Mouse (Mus musculus) heart, adult 2 months (tissue): ENCODE data around the gene Hs6st1.

Experiments
- CTCF ChIP-seq: fragments of 200-600 bp; IDR thresholded peaks from 2 replicates; pipeline ENCODE4 v1.8.1; 2022; ENCODE audit warnings: antibody characterized with exemption, mild to moderate bottlenecking, moderate library complexity
- EP300 ChIP-seq: fragments of 200-500 bp; IDR thresholded peaks from 2 replicates; pipeline ENCODE4 v1.6.1; 2011; ENCODE audit warnings: low read depth, low read length, control low read depth; ENCODE audit not compliant: insufficient read depth
- POLR2A ChIP-seq: fragments of 200-500 bp; IDR thresholded peaks from 2 replicates; pipeline ENCODE4 v1.6.1; 2011; ENCODE audit warnings: mild to moderate bottlenecking, low read depth, low read length, control low read depth; ENCODE audit not compliant: insufficient read depth

- TF ChIP-seq POLR2A (no peak), EP300 (no peak), CTCF (no peak)
These were observed 50.8 kb downstream of the Hs6st1 start for GRCm38 (mm10) chr1:36118958-36119357.
